ENCODE assay signal across 11 mouse cellular contexts in the genomic region with DNA sequence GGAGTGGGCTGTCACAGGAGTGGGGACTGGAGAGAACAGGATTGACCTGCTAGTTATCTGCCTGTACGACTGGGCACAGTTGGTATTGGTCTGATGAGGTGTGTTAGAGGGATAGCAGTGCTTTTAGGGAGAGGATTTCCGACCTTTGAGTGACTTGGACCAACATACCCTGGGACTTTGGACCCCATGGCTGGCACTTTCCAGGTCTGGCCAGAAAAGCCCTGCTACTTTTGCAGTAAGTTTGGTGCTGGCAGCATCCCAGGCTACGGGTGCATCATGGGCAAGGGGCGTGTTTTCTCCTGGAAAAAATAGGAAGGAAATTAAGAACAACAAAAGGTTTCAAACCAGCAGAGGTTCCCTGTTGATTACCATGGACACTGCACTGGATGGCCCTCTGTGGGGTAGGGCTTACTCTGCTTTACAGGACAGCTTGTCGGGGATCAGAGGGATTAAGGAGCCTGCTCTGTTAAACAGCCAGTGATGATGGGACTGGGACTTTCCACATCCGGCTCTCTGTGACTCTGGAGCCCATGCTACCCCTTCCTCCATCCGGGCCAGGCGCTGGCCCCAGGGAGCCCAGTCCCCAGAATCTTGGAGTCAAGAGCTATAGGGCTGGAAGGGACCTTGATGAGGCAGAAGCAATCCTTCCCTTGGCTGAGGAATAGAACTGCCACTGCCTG. TPM values are rescaled to one million over a fixed set of nuclear protein-coding genes. Genes with fewer than 3 reads are reported as not detected.
DNase-seq lines count a peak whose midpoint lies in the region; ATAC-seq and TF ChIP-seq lines count a peak whose summit lies in the region.
"Had no signal": no experiment of that assay in that cellular context is flagged by ENCODE, and none has a peak within 500 bp of the region (broad histone marks: within the 10 kb centered on the region; RNA-seq: fewer than 3 reads in every experiment).

No protein-coding gene starts in this region.

- TF ChIP-seq CTCF in heart, adult 2 months (IDR thresholded peaks at IDR 0.05), result no peak

- no peak for TF ChIP-seq EP300 in heart, adult 2 months (IDR thresholded peaks at IDR 0.05; ENCODE audit: insufficient read depth, low read depth, low read length)

- H3K79me2 ChIP-seq in heart, adult 2 months (replicated peaks; ENCODE audit: control insufficient read depth, insufficient read depth, low read length), result peaks cover 2% of the 10 kb centered on the region

- H3K9ac ChIP-seq in heart, adult 2 months (ENCODE audit: low read depth, low read length), result 0 out of 2 replicates have a peak overlapping the region, but pooled peaks have one; percentile 12
- H3K9ac ChIP-seq in heart, embryonic 14.5 days (ENCODE audit: low read length), result peak overlapping the region; percentile 35
- H3K9ac ChIP-seq: lung, embryonic 15.5 days had no signal

- peak in 1 of 2 experiments; percentile 36 for DNase-seq in heart, adult 2 months
- no peak for DNase-seq in heart, adult 11 months
- peak; percentile 45 for DNase-seq in adipocyte (ENCODE audit: low spot score)
- DNase-seq in kidney, postnatal 36 days, result peak; percentile 95
- no peak for DNase-seq in thymus, postnatal 25 days
- DNase-seq in T-cell, adult 2 months (ENCODE audit: low spot score), result no peak
- DNase-seq: cerebellum, adult 8-10 months had no signal

- H3K4me1 ChIP-seq in heart, adult 2 months (ENCODE audit: control insufficient read depth, insufficient read depth, low read length), result peaks cover 42% of the 10 kb centered on the region
- peaks cover 47 to 61% of the 10 kb centered on the region in 2 experiments for H3K4me1 ChIP-seq in heart, embryonic 14.5 days (ENCODE audit: control insufficient read depth in 2 of 2, insufficient read depth in 2 of 2, low read length in 2 of 2)

- H3K4me3 ChIP-seq in heart, adult 2 months, result no peak overlapping the region
- H3K4me3 ChIP-seq in heart, embryonic 14.5 days (ENCODE audit: control insufficient read depth in 1 of 2, insufficient read depth in 1 of 2, low read depth in 1 of 2, low read length in 2 of 2), result no peak overlapping the region
- H3K4me3 ChIP-seq: lung, embryonic 15.5 days had no signal

- 0 out of 2 replicates have a peak, but pooled peaks have one; percentile 43 for TF ChIP-seq POLR2A in heart, adult 2 months (IDR thresholded peaks at IDR 0.05; ENCODE audit: insufficient read depth, low read depth, low read length)

- no peak for ATAC-seq in heart, embryonic 14.5 days (ENCODE audit: insufficient number of reproducible peaks, insufficient read depth, low FRiP score, low read depth)
- no peak for ATAC-seq in granulocyte monocyte progenitor cell, adult 5-6 weeks (replicated peaks; ENCODE audit: poor library complexity, severe bottlenecking)

- peak overlapping the region; percentile 97 for H3K27ac ChIP-seq in heart, adult 2 months
- peak overlapping the region; percentile 81 to 88 for H3K27ac ChIP-seq in heart, embryonic 14.5 days (replicated peaks in 1 of 2; ENCODE audit: control insufficient read depth in 1 of 2, insufficient read depth in 1 of 2, low read depth in 2 of 2, low read length in 2 of 2)
- H3K27ac ChIP-seq: lung, embryonic 15.5 days had no signal

- no peak overlapping the region for H3K4me2 ChIP-seq in heart, embryonic 14.5 days (ENCODE audit: low read length)
- H3K4me2 ChIP-seq: lung, embryonic 15.5 days had no signal

- no peaks in the 10 kb centered on the region for H3K27me3 ChIP-seq in heart, adult 2 months (ENCODE audit: control insufficient read depth, insufficient read depth, low read length)
- H3K27me3 ChIP-seq in heart, embryonic 14.5 days (ENCODE audit: control insufficient read depth, insufficient read depth, low read length), result no peaks in the 10 kb centered on the region
- H3K27me3 ChIP-seq: lung, embryonic 15.5 days had no signal

- intact Hi-C loops in heart, adult 2 months (cut with DNase I), result no loop called here

- H3K36me3 ChIP-seq in heart, adult 2 months (ENCODE audit: control insufficient read depth, insufficient read depth, low read length), result peaks cover 8% of the 10 kb centered on the region; the same call in 1 of the 2 replicates
- H3K36me3 ChIP-seq in heart, embryonic 14.5 days (ENCODE audit: control insufficient read depth, insufficient read depth, low read length), result no peaks in the 10 kb centered on the region
- H3K36me3 ChIP-seq: lung, embryonic 15.5 days had no signal

- WGBS in heart, adult 2 months, result 29% methylated on average over 8 of the region's 8 CpGs
- 50% methylated on average over 8 of the region's 8 CpGs for WGBS in heart, embryonic 14.5 days

- H3K9me3 ChIP-seq in heart, embryonic 14.5 days (ENCODE audit: control insufficient read depth, low read length), result no peaks in the 10 kb centered on the region
- H3K9me3 ChIP-seq: G1E; lung, embryonic 15.5 days had no signal

RNA-seq across cellular contexts. Expression of a gene that starts 4.4 kb away (rescaled TPM):
- 10 to 100 TPM; 41.6 to 53.8 TPM for total RNA-seq in heart, adult 2 months (2021)
- polyA plus RNA-seq in heart, adult 2 months (2012; rRNA removed), result 36.3 and 36.7 TPM in 2 replicates
- 13.1 and 17.8 TPM in 2 replicates for polyA plus RNA-seq in heart, embryonic 14.5 days (2014; fragmentation: Nextera tagmentation; extraction: Ambion mirVana)
- total RNA-seq in granulocyte monocyte progenitor cell, adult 5-6 weeks (2014; fragmentation: Nextera tagmentation), result 5.9 and 6.3 TPM in 2 replicates
- 2.9 and 3.6 TPM in 2 replicates for total RNA-seq in granulocyte monocyte progenitor cell, adult 5-6 weeks (2017)

RNA-seq across cellular contexts. Expression of a gene that starts 11.8 kb away (rescaled TPM):
- total RNA-seq in heart, adult 2 months (2021), result 10 to 100 TPM; 17.0 to 18.9 TPM
- polyA plus RNA-seq in heart, adult 2 months (2012; rRNA removed), result 33.1 and 33.8 TPM in 2 replicates
- 45.4 and 49.1 TPM in 2 replicates for polyA plus RNA-seq in heart, embryonic 14.5 days (2014; fragmentation: Nextera tagmentation; extraction: Ambion mirVana)
- 14.2 and 23.0 TPM in 2 replicates for total RNA-seq in granulocyte monocyte progenitor cell, adult 5-6 weeks (2014; fragmentation: Nextera tagmentation)
- total RNA-seq in granulocyte monocyte progenitor cell, adult 5-6 weeks (2017), result 10.9 and 12.5 TPM in 2 replicates

RNA-seq across cellular contexts. Expression of a gene that starts 39.3 kb away (rescaled TPM):
- total RNA-seq in heart, adult 2 months (2021), result 10 to 100 TPM in 1 of 2 experiments, 1 to 10 TPM in 1; 9.5 to 11.9 TPM
- 15.2 and 19.7 TPM in 2 replicates for polyA plus RNA-seq in heart, adult 2 months (2012; rRNA removed)
- polyA plus RNA-seq in heart, embryonic 14.5 days (2014; fragmentation: Nextera tagmentation; extraction: Ambion mirVana), result 31.8 and 33.9 TPM in 2 replicates
- total RNA-seq in granulocyte monocyte progenitor cell, adult 5-6 weeks (2014; fragmentation: Nextera tagmentation), result 0.73 and 1.1 TPM in 2 replicates
- total RNA-seq in granulocyte monocyte progenitor cell, adult 5-6 weeks (2017), result 1.0 and 2.4 TPM in 2 replicates

RNA-seq across cellular contexts. Expression of a gene that starts 49.8 kb away (rescaled TPM):
- total RNA-seq in heart, adult 2 months (2021), result 1 to 10 TPM; 1.6 to 2.8 TPM
- 1.00 and 1.2 TPM in 2 replicates for polyA plus RNA-seq in heart, adult 2 months (2012; rRNA removed)
- polyA plus RNA-seq in heart, embryonic 14.5 days (2014; fragmentation: Nextera tagmentation; extraction: Ambion mirVana), result 4.6 and 6.4 TPM in 2 replicates
- 4.6 and 12.2 TPM in 2 replicates for total RNA-seq in granulocyte monocyte progenitor cell, adult 5-6 weeks (2014; fragmentation: Nextera tagmentation)
- 4.4 and 20.5 TPM in 2 replicates for total RNA-seq in granulocyte monocyte progenitor cell, adult 5-6 weeks (2017)

RNA-seq across cellular contexts. Expression of a gene that starts 55.1 kb away (rescaled TPM):
- 1 to 10 TPM; 1.5 to 2.7 TPM for total RNA-seq in heart, adult 2 months (2021)
- polyA plus RNA-seq in heart, adult 2 months (2012; rRNA removed), result 1.9 and 2.0 TPM in 2 replicates
- 2.5 and 2.7 TPM in 2 replicates for polyA plus RNA-seq in heart, embryonic 14.5 days (2014; fragmentation: Nextera tagmentation; extraction: Ambion mirVana)
- 0.15 and 1.5 TPM in 2 replicates for total RNA-seq in granulocyte monocyte progenitor cell, adult 5-6 weeks (2014; fragmentation: Nextera tagmentation)
- total RNA-seq in granulocyte monocyte progenitor cell, adult 5-6 weeks (2017), result 0.36 and 0.39 TPM in 2 replicates

Comparison
In these comparisons a context has a peak if more than half of its experiments do, and no peak if none do; other contexts are left out.
1. DNase-seq: peak in adipocyte (single experiment) and kidney, postnatal 36 days (2 of 2); none in heart, adult 11 months (single experiment), thymus, postnatal 25 days (single experiment) and T-cell, adult 2 months (single experiment).
2. RNA of a gene that starts 4.4 kb away (total RNA-seq): 41.6 to 53.8 TPM in heart, adult 2 months; 2.9 to 6.3 TPM in granulocyte monocyte progenitor cell, adult 5-6 weeks; every median in the first group is over 4 times any median in the second.